In the genomic region with DNA sequence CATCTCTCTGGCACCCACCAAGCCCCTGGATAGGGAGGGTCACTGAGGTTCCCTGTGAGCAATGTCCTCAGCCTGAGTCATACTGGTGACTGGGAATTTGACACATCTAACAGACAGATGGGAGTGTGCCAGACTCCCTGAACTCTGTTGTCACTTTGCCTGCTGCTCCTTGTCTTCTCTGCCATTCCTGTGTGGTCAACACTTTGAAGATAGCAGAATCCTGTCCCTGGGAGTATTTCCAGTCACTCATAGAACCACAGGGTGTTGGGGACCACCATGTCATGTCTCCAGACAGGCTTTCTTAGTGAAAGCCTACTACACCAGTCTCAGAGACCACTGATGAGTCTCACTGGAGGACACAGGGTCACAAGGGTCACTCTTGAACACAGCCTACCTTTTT, we compare ENCODE assay signal across 49 mouse cellular contexts. TPM values are rescaled to one million over a fixed set of nuclear protein-coding genes. Genes with fewer than 3 reads are reported as not detected.
"Had no signal": no experiment of that assay in that cellular context is flagged by ENCODE, and none has a peak within 500 bp of the region (broad histone marks: within the 10 kb centered on the region; RNA-seq: fewer than 3 reads in every experiment).

No protein-coding gene starts in this region.

- DNase-seq: heart, postnatal 10 days; heart, postnatal 14 days; heart, postnatal 36 days; heart, postnatal 4 days; kidney, adult 11 months; kidney, adult 18-20 months; kidney, adult 2 months; kidney, adult 8-10 months; kidney, adult 9 months; kidney, postnatal 10 days; kidney, postnatal 14 days; kidney, postnatal 25 days; kidney, postnatal 36 days; kidney, postnatal 4 days; layer of hippocampus, adult 9-11 months; layer of hippocampus, postnatal 36 days had no signal

- H3K9me3 ChIP-seq: heart, embryonic 12.5 days; heart, embryonic 13.5 days; heart, embryonic 15.5 days; hindbrain, embryonic 10.5 days; hindbrain, embryonic 12.5 days; hindbrain, embryonic 13.5 days; hindbrain, embryonic 15.5 days; kidney, embryonic 15.5 days had no signal

- H3K4me2 ChIP-seq: heart, embryonic 11.5 days; heart, embryonic 12.5 days; heart, embryonic 13.5 days; heart, embryonic 15.5 days; hindbrain, embryonic 12.5 days; hindbrain, embryonic 13.5 days; hindbrain, embryonic 14.5 days; hindbrain, embryonic 15.5 days; kidney, embryonic 15.5 days had no signal

- H3K36me3 ChIP-seq: heart, embryonic 12.5 days; heart, embryonic 13.5 days; heart, embryonic 15.5 days; hindbrain, embryonic 10.5 days; hindbrain, embryonic 12.5 days; hindbrain, embryonic 13.5 days; hindbrain, embryonic 15.5 days; kidney, embryonic 15.5 days had no signal

- H3K4me1 ChIP-seq: heart, embryonic 12.5 days; heart, embryonic 13.5 days; heart, embryonic 15.5 days; hindbrain, embryonic 12.5 days; hindbrain, embryonic 13.5 days; hindbrain, embryonic 15.5 days; kidney, embryonic 15.5 days had no signal

- H3K9ac ChIP-seq: heart, embryonic 12.5 days; heart, embryonic 13.5 days; heart, embryonic 15.5 days; hindbrain, embryonic 12.5 days; hindbrain, embryonic 13.5 days; hindbrain, embryonic 14.5 days; hindbrain, embryonic 15.5 days; kidney, embryonic 15.5 days had no signal

- H3K27me3 ChIP-seq: heart, embryonic 12.5 days; heart, embryonic 13.5 days; heart, embryonic 15.5 days; hindbrain, embryonic 12.5 days; hindbrain, embryonic 13.5 days; hindbrain, embryonic 15.5 days; kidney, embryonic 15.5 days had no signal

- H3K4me3 ChIP-seq: heart, embryonic 12.5 days; heart, embryonic 13.5 days; heart, embryonic 15.5 days; hindbrain, embryonic 10.5 days; hindbrain, embryonic 12.5 days; hindbrain, embryonic 13.5 days; hindbrain, embryonic 15.5 days; kidney, embryonic 15.5 days; layer of hippocampus, adult 2 months; left cerebral cortex, adult 2 months had no signal

- ATAC-seq: hindbrain, embryonic 16.5 days; hindbrain, postnatal 0 days; inflammation-experienced regulatory T-cells, adult 6 months; intestine, embryonic 16.5 days; intestine, postnatal 0 days had no signal

- H3K27ac ChIP-seq: heart, embryonic 13.5 days; heart, embryonic 15.5 days; hindbrain, embryonic 10.5 days; hindbrain, embryonic 12.5 days; hindbrain, embryonic 13.5 days; hindbrain, embryonic 14.5 days; hindbrain, embryonic 15.5 days; hindbrain, postnatal 0 days; kidney, embryonic 15.5 days; kidney, postnatal 0 days; layer of hippocampus, adult 2 months; left cerebral cortex, adult 2 months had no signal

RNA-seq across cellular contexts. Expression of a gene that starts 4.9 kb away (rescaled TPM):
- total RNA-seq: heart, postnatal 10 days; heart, postnatal 36 days; heart, postnatal 4 days; hematopoietic stem cell, adult 5-6 weeks; hindbrain, postnatal 0 days; layer of hippocampus, postnatal 14 days; layer of hippocampus, postnatal 25 days; layer of hippocampus, postnatal 36 days had no signal
- polyA plus RNA-seq: heart, embryonic 14.5 days; heart, embryonic 15.5 days; heart, postnatal 0 days; hindbrain, embryonic 10.5 days; hindbrain, embryonic 11.5 days; hindbrain, embryonic 12.5 days; hindbrain, embryonic 13.5 days; hindbrain, embryonic 14.5 days; hindbrain, embryonic 16.5 days; hindbrain, postnatal 0 days; inflammation-experienced regulatory T-cells, adult 6 months; intestine, embryonic 14.5 days; kidney, embryonic 14.5 days had no signal

RNA-seq across cellular contexts. Expression of a gene that starts 8.3 kb away (rescaled TPM):
- total RNA-seq: heart, postnatal 10 days; heart, postnatal 14 days; hematopoietic stem cell, adult 5-6 weeks; hindbrain, postnatal 0 days; layer of hippocampus, postnatal 10 days; layer of hippocampus, postnatal 14 days; layer of hippocampus, postnatal 36 days; left cerebral cortex, adult 2 months had no signal
- polyA plus RNA-seq: heart, embryonic 11.5 days; heart, embryonic 12.5 days; heart, embryonic 13.5 days; heart, embryonic 14.5 days; heart, embryonic 15.5 days; heart, embryonic 16.5 days; heart, postnatal 0 days; hindbrain, embryonic 10.5 days; hindbrain, embryonic 11.5 days; hindbrain, embryonic 12.5 days; hindbrain, embryonic 13.5 days; hindbrain, embryonic 14.5 days; hindbrain, embryonic 15.5 days; hindbrain, embryonic 16.5 days; hindbrain, postnatal 0 days; inflammation-experienced regulatory T-cells, adult 6 months; intestine, embryonic 14.5 days; intestine, embryonic 16.5 days; intestine, postnatal 0 days; kidney, adult 2 months; kidney, embryonic 14.5 days; kidney, embryonic 15.5 days; kidney, embryonic 16.5 days; kidney, postnatal 0 days; large intestine, adult 2 months had no signal

RNA-seq across cellular contexts. Expression of a gene that starts 31.1 kb away (rescaled TPM):
- total RNA-seq: heart, postnatal 10 days; heart, postnatal 14 days; heart, postnatal 36 days; hematopoietic stem cell, adult 5-6 weeks; hindbrain, postnatal 0 days; layer of hippocampus, adult 18-20 months; layer of hippocampus, adult 2 months; layer of hippocampus, postnatal 10 days; layer of hippocampus, postnatal 14 days; layer of hippocampus, postnatal 36 days; left cerebral cortex, adult 18-20 months; left cerebral cortex, adult 2 months; left cerebral cortex, adult 8-10 months had no signal
- polyA plus RNA-seq: heart, embryonic 11.5 days; heart, embryonic 12.5 days; heart, embryonic 13.5 days; heart, embryonic 14.5 days; heart, embryonic 15.5 days; heart, embryonic 16.5 days; heart, postnatal 0 days; hindbrain, embryonic 10.5 days; hindbrain, embryonic 11.5 days; hindbrain, embryonic 12.5 days; hindbrain, embryonic 13.5 days; hindbrain, embryonic 14.5 days; hindbrain, embryonic 15.5 days; hindbrain, embryonic 16.5 days; hindbrain, postnatal 0 days; inflammation-experienced regulatory T-cells, adult 6 months; intestine, embryonic 14.5 days; intestine, postnatal 0 days; kidney, postnatal 0 days had no signal
